Mouse (Mus musculus): ENCODE measurements around the gene Mx1. TPM values are rescaled to one million over a fixed set of nuclear protein-coding genes. Genes with fewer than 3 reads are reported as not detected.

The Mx1 gene
- polyA plus RNA-seq (2017; shearing (Covaris generic)): 9.8 TPM

GRCm38 (mm10) chr16:97462481-97463181, at the start of gene Mx1:
Mx1 (minus strand) TSS chr16:97462907.

Other genes with a start within 250 kb of the Mx1 start
- 0.06 TPM for gene Bace2, start 106.2 kb downstream of the Mx1 start, polyA plus RNA-seq (2017; shearing (Covaris generic))
- gene Fam3b, start 51.9 kb upstream of the Mx1 start, polyA plus RNA-seq (2017; shearing (Covaris generic)): 2.1 TPM
- not detected for gene Tmprss2, start 148.3 kb upstream of the Mx1 start, polyA plus RNA-seq (2017; shearing (Covaris generic))

All from CD4-positive, CD25-positive, alpha-beta regulatory T cell, adult 9 weeks (primary cell).